Mouse (Mus musculus) CH12F3 (cell line): ENCODE results near the gene Elavl2.

Experiments used
- in situ Hi-C: fragments of 300-500 bp; cut with MboI; formaldehyde crosslinking; loops from 2 replicates; pipeline ENCODE4 v1.14.3; 2020; ENCODE audit warnings: low sequenced_read_pairs

The Elavl2 gene

GRCm38 (mm10) chr4:91400423-91400822 lies at the start of gene Elavl2:
TSS of gene Elavl2 (minus strand) at chr4:91400785.
- in situ Hi-C loops = no loop called here

GRCm38 (mm10) chr4:91447887-91448286 lies 47.3 kb upstream of the Elavl2 start:
- in situ Hi-C loops = no loop called here

- in situ Hi-C loops = no loop called here
Observed at GRCm38 (mm10) chr4:91415582-91415981, 15.0 kb upstream of the Elavl2 start.

- in situ Hi-C loops = no loop called here
Observed at GRCm38 (mm10) chr4:91405047-91405446, 4.5 kb upstream of the Elavl2 start.

GRCm38 (mm10) chr4:91399510-91400196 lies 932 bp downstream of the Elavl2 start:
- in situ Hi-C loops = no loop called here

- in situ Hi-C loops = no loop called here
Observed at GRCm38 (mm10) chr4:91391987-91392598, 8.5 kb downstream of the Elavl2 start.

GRCm38 (mm10) chr4:91387701-91388100 lies 12.9 kb downstream of the Elavl2 start:
- in situ Hi-C loops = no loop called here

- in situ Hi-C loops = no loop called here
Observed at GRCm38 (mm10) chr4:91381201-91381627, 19.4 kb downstream of the Elavl2 start.

GRCm38 (mm10) chr4:91380341-91381117 lies 20.1 kb downstream of the Elavl2 start:
- in situ Hi-C loops = no loop called here

- in situ Hi-C loops = no loop called here
Observed at GRCm38 (mm10) chr4:91379559-91379958, 21.0 kb downstream of the Elavl2 start.

GRCm38 (mm10) chr4:91376317-91376910 lies 24.2 kb downstream of the Elavl2 start:
- in situ Hi-C loops = no loop called here

- in situ Hi-C loops = no loop called here
Observed at GRCm38 (mm10) chr4:91375372-91375687, 25.3 kb downstream of the Elavl2 start.

- in situ Hi-C loops = no loop called here
Observed at GRCm38 (mm10) chr4:91374571-91375371, 25.8 kb downstream of the Elavl2 start.

- in situ Hi-C loops = no loop called here
Observed at GRCm38 (mm10) chr4:91372844-91373243, 27.7 kb downstream of the Elavl2 start.

- in situ Hi-C loops = no loop called here
Observed at GRCm38 (mm10) chr4:91371819-91372215, 28.8 kb downstream of the Elavl2 start.

- in situ Hi-C loops = no loop called here
Observed at GRCm38 (mm10) chr4:91371131-91371818, 29.3 kb downstream of the Elavl2 start.

- in situ Hi-C loops = no loop called here
Observed at GRCm38 (mm10) chr4:91365276-91365675, 35.3 kb downstream of the Elavl2 start.

- in situ Hi-C loops = no loop called here
Observed at GRCm38 (mm10) chr4:91363963-91364362, 36.6 kb downstream of the Elavl2 start.

GRCm38 (mm10) chr4:91362520-91362919 lies 38.1 kb downstream of the Elavl2 start:
- in situ Hi-C loops = no loop called here

GRCm38 (mm10) chr4:91353138-91353537 lies 47.4 kb downstream of the Elavl2 start:
- in situ Hi-C loops = no loop called here
